Mouse (Mus musculus): ENCODE data around the gene Ninj1. TPM values are rescaled to one million over a fixed set of nuclear protein-coding genes. Genes with fewer than 3 reads are reported as not detected.

The Ninj1 gene
- polyA plus RNA-seq, 1 experiment from 2014 or later: 22.3 TPM

GRCm38 (mm10) chr13:49180274-49180673 lies 7.0 kb upstream of the Ninj1 start:
- Histone ChIP-seq H3K4me1 (ENCODE audit: control insufficient read depth, insufficient read depth, low read length) (no peaks in the 10 kb centered on the region; the same call in 1 of the 2 replicates), H3K4me2 (ENCODE audit: low read length) (no peak overlapping the region), H3K9me3 (replicated peaks; ENCODE audit: control insufficient read depth, low read length, poor library complexity, severe bottlenecking) (no peaks in the 10 kb centered on the region), H3K4me3 (ENCODE audit: low read depth, low read length) (no peak overlapping the region), H3K27me3 (ENCODE audit: control insufficient read depth, insufficient read depth, low read depth, low read length) (no peaks in the 10 kb centered on the region), H3K36me3 (ENCODE audit: control insufficient read depth, insufficient read depth, low read length) (no peaks in the 10 kb centered on the region), H3K9ac (ENCODE audit: low read depth, low read length) (no peak overlapping the region), H3K27ac (ENCODE audit: low read length) (no peak overlapping the region)
- WGBS: 86% methylated on average over 5 of the region's 5 CpGs
- no peak for ATAC-seq

GRCm38 (mm10) chr13:49180691-49181090 lies 6.6 kb upstream of the Ninj1 start:
- no peak overlapping the region for H3K27ac ChIP-seq (ENCODE audit: low read length)
- 56% methylated on average over 1 of the region's 1 CpGs for WGBS
- no peak overlapping the region for H3K9ac ChIP-seq (ENCODE audit: low read depth, low read length)
- no peaks in the 10 kb centered on the region; the same call in 1 of the 2 replicates for H3K4me1 ChIP-seq (ENCODE audit: control insufficient read depth, insufficient read depth, low read length)
- H3K36me3 ChIP-seq (ENCODE audit: control insufficient read depth, insufficient read depth, low read length): no peaks in the 10 kb centered on the region
- no peaks in the 10 kb centered on the region for H3K27me3 ChIP-seq (ENCODE audit: control insufficient read depth, insufficient read depth, low read depth, low read length)
- no peak for ATAC-seq
- no peak overlapping the region for H3K4me3 ChIP-seq (ENCODE audit: low read depth, low read length)
- no peak overlapping the region for H3K4me2 ChIP-seq (ENCODE audit: low read length)
- H3K9me3 ChIP-seq (replicated peaks; ENCODE audit: control insufficient read depth, low read length, poor library complexity, severe bottlenecking): no peaks in the 10 kb centered on the region

GRCm38 (mm10) chr13:49181411-49181984 lies 5.8 kb upstream of the Ninj1 start:
- no peak overlapping the region for H3K27ac ChIP-seq (ENCODE audit: low read length)
- 82% methylated on average over 3 of the region's 3 CpGs for WGBS
- ATAC-seq: no peak

GRCm38 (mm10) chr13:49183161-49183560 lies 4.1 kb upstream of the Ninj1 start:
- H3K36me3 ChIP-seq (ENCODE audit: control insufficient read depth, insufficient read depth, low read length): no peaks in the 10 kb centered on the region
- H3K27ac ChIP-seq (ENCODE audit: low read length): no peak overlapping the region
- 41% methylated on average over 5 of the region's 5 CpGs for WGBS
- no peak overlapping the region for H3K4me3 ChIP-seq (ENCODE audit: low read depth, low read length)
- H3K4me1 ChIP-seq (ENCODE audit: control insufficient read depth, insufficient read depth, low read length): peaks cover 5% of the 10 kb centered on the region; the same call in 1 of the 2 replicates
- H3K27me3 ChIP-seq (ENCODE audit: control insufficient read depth, insufficient read depth, low read depth, low read length): no peaks in the 10 kb centered on the region
- H3K9ac ChIP-seq (ENCODE audit: low read depth, low read length): no peak overlapping the region
- H3K9me3 ChIP-seq (replicated peaks; ENCODE audit: control insufficient read depth, low read length, poor library complexity, severe bottlenecking): no peaks in the 10 kb centered on the region
- no peak overlapping the region for H3K4me2 ChIP-seq (ENCODE audit: low read length)
- no peak for ATAC-seq

More at GRCm38 (mm10) chr13:49181411-49181984, 5.8 kb upstream of the Ninj1 start:
- Histone ChIP-seq H3K9ac (ENCODE audit: low read depth, low read length) (no peak overlapping the region), H3K9me3 (replicated peaks; ENCODE audit: control insufficient read depth, low read length, poor library complexity, severe bottlenecking) (no peaks in the 10 kb centered on the region), H3K36me3 (ENCODE audit: control insufficient read depth, insufficient read depth, low read length) (no peaks in the 10 kb centered on the region), H3K4me2 (ENCODE audit: low read length) (no peak overlapping the region), H3K4me3 (ENCODE audit: low read depth, low read length) (no peak overlapping the region), H3K27me3 (ENCODE audit: control insufficient read depth, insufficient read depth, low read depth, low read length) (no peaks in the 10 kb centered on the region), H3K4me1 (ENCODE audit: control insufficient read depth, insufficient read depth, low read length) (no peaks in the 10 kb centered on the region; the same call in 1 of the 2 replicates)

GRCm38 (mm10) chr13:49183646-49184045 lies 3.6 kb upstream of the Ninj1 start:
- no peak overlapping the region for H3K27ac ChIP-seq (ENCODE audit: low read length)
- H3K27me3 ChIP-seq (ENCODE audit: control insufficient read depth, insufficient read depth, low read depth, low read length): no peaks in the 10 kb centered on the region
- H3K4me1 ChIP-seq (ENCODE audit: control insufficient read depth, insufficient read depth, low read length): peaks cover 5% of the 10 kb centered on the region; the same call in 1 of the 2 replicates
- H3K36me3 ChIP-seq (ENCODE audit: control insufficient read depth, insufficient read depth, low read length): no peaks in the 10 kb centered on the region
- no peak overlapping the region for H3K4me3 ChIP-seq (ENCODE audit: low read depth, low read length)
- no peak for ATAC-seq
- H3K9me3 ChIP-seq (replicated peaks; ENCODE audit: control insufficient read depth, low read length, poor library complexity, severe bottlenecking): no peaks in the 10 kb centered on the region
- H3K4me2 ChIP-seq (ENCODE audit: low read length): no peak overlapping the region
- WGBS: 62% methylated on average over 5 of the region's 5 CpGs
- H3K9ac ChIP-seq (ENCODE audit: low read depth, low read length): no peak overlapping the region

- no peaks in the 10 kb centered on the region for H3K9me3 ChIP-seq (replicated peaks; ENCODE audit: control insufficient read depth, low read length, poor library complexity, severe bottlenecking)
- peak overlapping the region; percentile 70 for H3K4me3 ChIP-seq (ENCODE audit: low read depth, low read length)
- WGBS: 17% methylated on average over 11 of the region's 11 CpGs
- H3K36me3 ChIP-seq (ENCODE audit: control insufficient read depth, insufficient read depth, low read length): no peaks in the 10 kb centered on the region
- no peak overlapping the region for H3K27ac ChIP-seq (ENCODE audit: low read length)
- ATAC-seq: peak; percentile 8; the same call in 1 of the 2 replicates
- H3K9ac ChIP-seq (ENCODE audit: low read depth, low read length): peak overlapping the region; percentile 72
- H3K4me1 ChIP-seq (ENCODE audit: control insufficient read depth, insufficient read depth, low read length): peaks cover 5% of the 10 kb centered on the region; the same call in 1 of the 2 replicates
- peak overlapping the region; percentile 92 for H3K4me2 ChIP-seq (ENCODE audit: low read length)
- no peaks in the 10 kb centered on the region for H3K27me3 ChIP-seq (ENCODE audit: control insufficient read depth, insufficient read depth, low read depth, low read length)
Measured at GRCm38 (mm10) chr13:49186798-49187287, 442 bp upstream of the Ninj1 start.

GRCm38 (mm10) chr13:49188219-49188965 lies 1.1 kb downstream of the Ninj1 start:
- H3K9me3 ChIP-seq (replicated peaks; ENCODE audit: control insufficient read depth, low read length, poor library complexity, severe bottlenecking): no peaks in the 10 kb centered on the region
- H3K4me2 ChIP-seq (ENCODE audit: low read length): peak overlapping the region; percentile 92
- H3K9ac ChIP-seq (ENCODE audit: low read depth, low read length): peak overlapping the region; percentile 72
- H3K27me3 ChIP-seq (ENCODE audit: control insufficient read depth, insufficient read depth, low read depth, low read length): no peaks in the 10 kb centered on the region
- peak overlapping the region; percentile 70 for H3K4me3 ChIP-seq (ENCODE audit: low read depth, low read length)
- ATAC-seq: peak; percentile 0; the same call in 1 of the 2 replicates
- H3K4me1 ChIP-seq (ENCODE audit: control insufficient read depth, insufficient read depth, low read length): peaks cover 5% of the 10 kb centered on the region; the same call in 1 of the 2 replicates
- 28% methylated on average over 15 of the region's 15 CpGs for WGBS
- 0 out of 2 replicates have a peak overlapping the region, but pooled peaks have one; percentile 15 for H3K27ac ChIP-seq (ENCODE audit: low read length)
- H3K36me3 ChIP-seq (ENCODE audit: control insufficient read depth, insufficient read depth, low read length): no peaks in the 10 kb centered on the region

GRCm38 (mm10) chr13:49188966-49189360 lies 1.7 kb downstream of the Ninj1 start:
- H3K4me3 ChIP-seq (ENCODE audit: low read depth, low read length): no peak overlapping the region
- H3K4me1 ChIP-seq (ENCODE audit: control insufficient read depth, insufficient read depth, low read length): peaks cover 5% of the 10 kb centered on the region; the same call in 1 of the 2 replicates
- 53% methylated on average over 2 of the region's 2 CpGs for whole genome bisulfite sequencing
- H3K27ac ChIP-seq (ENCODE audit: low read length): no peak overlapping the region
- no peak overlapping the region for H3K4me2 ChIP-seq (ENCODE audit: low read length)
- H3K9me3 ChIP-seq (replicated peaks; ENCODE audit: control insufficient read depth, low read length, poor library complexity, severe bottlenecking): no peaks in the 10 kb centered on the region
- H3K27me3 ChIP-seq (ENCODE audit: control insufficient read depth, insufficient read depth, low read depth, low read length): no peaks in the 10 kb centered on the region
- no peak overlapping the region for H3K9ac ChIP-seq (ENCODE audit: low read depth, low read length)
- no peak for ATAC-seq
- H3K36me3 ChIP-seq (ENCODE audit: control insufficient read depth, insufficient read depth, low read length): no peaks in the 10 kb centered on the region
